Mouse (Mus musculus) heart, embryonic 10.5 days (tissue): ENCODE measurements at regions not wholly inside any gene's neighbourhood (a gene's known extent, or its start where the extent isn't known, plus 50 kb on each side); places are given as distances from the start of the nearest gene placed in this dataset.

ENCODE experiments used
- DNase-seq: peaks from one replicate; pipeline ENCODE4 v3.0.0-alpha.2; 2017; ENCODE audit warnings: low spot score
- H3K27ac ChIP-seq: fragments of 300-500 bp; sonication (generic); 2 replicates; pipeline ENCODE4 v1.5.1; 2016; ENCODE audit warnings: mild to moderate bottlenecking
- H3K27me3 ChIP-seq: fragments of 300-500 bp; sonication (generic); 2 replicates; pipeline ENCODE4 v1.6.1; 2016; ENCODE audit warnings: mild to moderate bottlenecking; ENCODE audit not compliant: poor library complexity, insufficient read depth, severe bottlenecking
- H3K36me3 ChIP-seq: fragments of 300-500 bp; sonication (generic); 2 replicates; pipeline ENCODE4 v1.6.1; 2016; ENCODE audit warnings: mild to moderate bottlenecking, moderate library complexity
- H3K4me1 ChIP-seq: fragments of 300-500 bp; sonication (generic); 2 replicates; pipeline ENCODE4 v1.6.1; 2016; ENCODE audit warnings: mild to moderate bottlenecking
- H3K4me3 ChIP-seq: fragments of 300-500 bp; sonication (generic); 2 replicates; pipeline ENCODE4 v1.5.1; 2016; ENCODE audit warnings: mild to moderate bottlenecking, moderate library complexity
- H3K9me3 ChIP-seq: fragments of 300-500 bp; sonication (generic); 2 replicates; pipeline ENCODE4 v1.6.1; 2016; ENCODE audit warnings: mild to moderate bottlenecking, moderate library complexity
- WGBS: fragments of 180-500 bp; shearing (Covaris S2); methylation state at CpG from one replicate; pipeline ENCODE4 v1.1.7; 2016; 5-methylcytosine and 5-hydroxymethylcytosine counted together

DNA sequence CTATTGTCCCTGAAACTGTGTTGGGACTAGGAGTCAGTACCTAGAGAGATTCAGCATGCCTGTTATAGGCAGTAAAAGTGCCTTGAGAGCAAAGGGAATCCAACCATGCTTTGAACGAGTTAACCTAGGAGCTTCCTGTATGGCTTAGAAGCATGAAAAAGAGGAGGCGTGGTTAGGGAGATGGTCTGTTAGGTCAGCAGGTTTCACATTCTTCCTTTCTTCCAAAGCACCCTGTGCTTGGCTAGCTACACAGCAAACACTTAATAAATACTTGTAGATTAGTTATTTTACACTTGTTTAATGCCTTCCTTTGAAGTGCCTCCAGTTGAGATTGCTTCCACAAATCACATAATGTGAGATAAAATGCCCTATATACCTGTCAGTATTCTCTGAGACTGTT lies 284.9 kb upstream of the Adgra3 start:
- no peak overlapping the region for H3K4me3 ChIP-seq
- H3K4me1 ChIP-seq, result no peaks in the 10 kb centered on the region
- WGBS, result 72% methylated on average over 2 of the region's 2 CpGs
- no peaks in the 10 kb centered on the region for H3K27me3 ChIP-seq
- H3K27ac ChIP-seq, result no peak overlapping the region
- H3K9me3 ChIP-seq, result no peaks in the 10 kb centered on the region
- no peak for DNase-seq
- H3K36me3 ChIP-seq, result no peaks in the 10 kb centered on the region

DNA sequence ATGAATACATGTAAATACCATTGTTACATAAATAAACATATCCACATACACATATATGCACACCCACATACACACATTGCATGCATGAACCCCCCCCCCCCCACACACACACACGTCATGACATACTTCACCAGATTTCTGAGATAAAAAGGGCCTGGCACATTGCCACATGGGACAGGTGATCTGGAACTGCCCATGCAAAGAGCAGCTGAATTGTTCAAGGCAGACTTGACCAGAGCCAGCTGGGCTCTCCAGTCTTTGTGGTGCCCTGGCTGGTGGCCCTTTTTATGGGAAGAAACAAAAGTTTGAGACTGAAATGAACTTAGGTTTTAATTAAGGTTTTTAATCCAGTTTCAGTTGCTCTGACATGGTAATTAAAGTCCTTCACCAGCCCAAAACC lies 250.7 kb upstream of the Adgra3 start:
- H3K27me3 ChIP-seq, result no peaks in the 10 kb centered on the region
- H3K36me3 ChIP-seq, result no peaks in the 10 kb centered on the region
- no peaks in the 10 kb centered on the region for H3K9me3 ChIP-seq
- no peak overlapping the region for H3K27ac ChIP-seq
- no peak for DNase-seq
- no peaks in the 10 kb centered on the region for H3K4me1 ChIP-seq
- 63% methylated on average over 1 of the region's 1 CpGs for WGBS
- H3K4me3 ChIP-seq, result no peak overlapping the region

DNA sequence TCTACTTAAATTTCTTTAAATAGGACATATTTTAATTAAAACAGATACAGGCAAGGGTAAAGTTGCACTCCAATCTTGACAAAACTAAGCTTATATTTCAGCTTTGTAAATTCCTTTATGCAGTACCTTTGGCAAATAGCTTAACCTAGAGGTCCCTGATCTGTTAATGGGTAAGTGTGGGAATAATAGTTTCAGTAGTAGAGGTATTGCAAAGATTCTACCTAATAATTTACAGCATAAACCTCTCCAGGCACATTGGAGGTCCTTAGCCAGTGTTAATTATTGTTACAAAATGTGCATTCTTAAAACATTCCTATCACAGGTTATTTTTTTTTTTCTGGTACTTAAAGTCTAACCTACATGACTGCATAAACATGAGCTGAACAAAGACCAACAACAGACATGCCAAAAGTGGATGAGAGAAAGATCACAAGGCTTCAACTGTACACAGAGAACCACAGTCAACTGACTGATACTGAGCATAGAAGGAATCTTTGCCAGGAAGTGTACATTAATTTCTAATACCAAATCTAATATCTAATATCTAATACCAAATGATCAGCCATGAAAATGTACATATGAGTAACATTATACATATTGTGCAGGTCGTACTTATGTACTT lies 245.2 kb upstream of the Adgra3 start:
- no peaks in the 10 kb centered on the region for H3K9me3 ChIP-seq
- no peak for DNase-seq
- no peaks in the 10 kb centered on the region for H3K27me3 ChIP-seq
- H3K36me3 ChIP-seq, result no peaks in the 10 kb centered on the region
- H3K4me1 ChIP-seq, result no peaks in the 10 kb centered on the region
- WGBS, result 55% methylated on average over 1 of the region's 1 CpGs
- no peak overlapping the region for H3K27ac ChIP-seq
- H3K4me3 ChIP-seq, result no peak overlapping the region

DNA sequence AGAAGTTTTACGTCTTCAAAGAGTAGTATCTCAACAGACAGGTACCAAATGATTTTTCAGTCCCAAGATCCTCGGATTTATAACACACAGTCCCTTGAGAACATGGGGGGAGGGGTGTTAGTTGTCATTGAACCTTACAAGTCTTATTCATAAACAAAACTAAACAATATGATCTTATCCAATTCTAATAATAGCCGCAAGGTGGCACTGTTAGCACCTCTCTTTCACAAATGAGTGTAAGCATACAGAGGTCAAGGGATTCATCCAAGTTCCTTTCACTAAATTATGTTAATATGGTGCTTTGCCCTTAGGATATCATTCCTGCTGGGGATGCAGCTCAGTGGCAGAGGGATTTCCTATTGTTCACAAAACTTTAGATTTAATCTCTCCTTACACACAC lies 235.0 kb upstream of the Adgra3 start:
- Histone ChIP-seq H3K4me3 (no peak overlapping the region), H3K4me1 (no peaks in the 10 kb centered on the region), H3K36me3 (no peaks in the 10 kb centered on the region), H3K9me3 (no peaks in the 10 kb centered on the region), H3K27me3 (no peaks in the 10 kb centered on the region), H3K27ac (no peak overlapping the region)
- WGBS, result 53% methylated on average over 3 of the region's 3 CpGs
- no peak for DNase-seq

DNA sequence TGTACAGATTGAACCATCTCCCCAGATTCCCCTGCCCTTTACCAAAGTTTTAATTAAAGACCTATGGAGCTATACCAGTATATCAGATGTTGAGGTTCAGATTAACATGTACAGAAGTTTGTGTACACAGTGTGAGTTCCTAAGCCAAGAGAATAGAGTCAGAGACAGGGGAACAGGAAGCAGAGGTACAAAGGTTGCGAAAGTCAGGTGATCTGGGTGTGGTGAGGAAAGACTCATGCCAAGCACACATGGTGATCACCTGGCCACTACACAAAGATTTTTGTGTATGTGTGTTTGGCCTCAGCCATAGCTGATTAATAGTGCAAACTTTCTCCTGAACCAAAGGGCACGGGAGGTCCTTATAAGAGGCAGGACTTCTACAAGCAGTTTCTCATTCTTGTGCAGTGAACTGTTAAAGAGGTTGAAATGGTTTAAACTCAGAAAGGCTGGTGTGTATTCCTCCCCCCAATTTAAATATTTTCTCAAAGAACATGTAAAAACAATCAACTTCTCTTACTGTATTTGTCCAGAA lies 232.1 kb upstream of the Adgra3 start:
- no peaks in the 10 kb centered on the region for H3K27me3 ChIP-seq
- no peaks in the 10 kb centered on the region for H3K36me3 ChIP-seq
- DNase-seq, result no peak
- H3K4me3 ChIP-seq, result no peak overlapping the region
- H3K4me1 ChIP-seq, result no peaks in the 10 kb centered on the region
- no peak overlapping the region for H3K27ac ChIP-seq
- no peaks in the 10 kb centered on the region for H3K9me3 ChIP-seq
- WGBS, result 82% methylated on average over 2 of the region's 2 CpGs

DNA sequence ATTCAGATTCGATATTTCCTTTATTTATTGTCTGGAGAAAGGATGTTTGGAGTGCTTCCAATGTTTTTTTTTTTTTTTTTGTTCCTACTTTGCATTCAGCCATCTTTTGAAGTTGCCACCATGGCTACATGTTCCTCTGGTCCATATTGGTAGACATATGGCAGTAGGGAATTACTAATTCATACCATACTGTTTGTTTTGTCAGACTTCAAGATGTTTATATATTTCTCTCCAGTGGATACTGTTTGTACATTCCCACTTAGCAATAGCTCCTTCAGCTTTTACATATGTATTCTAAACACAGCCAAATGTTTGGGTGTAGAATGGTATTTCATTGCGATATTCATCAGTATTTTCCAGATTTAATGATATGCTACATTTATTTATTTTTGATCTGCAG lies 201.6 kb upstream of the Adgra3 start:
- Histone ChIP-seq H3K36me3 (no peaks in the 10 kb centered on the region), H3K9me3 (no peaks in the 10 kb centered on the region), H3K27ac (no peak overlapping the region), H3K27me3 (no peaks in the 10 kb centered on the region), H3K4me3 (no peak overlapping the region), H3K4me1 (no peaks in the 10 kb centered on the region)
- WGBS, result 68% methylated on average over 2 of the region's 2 CpGs
- no peak for DNase-seq

DNA sequence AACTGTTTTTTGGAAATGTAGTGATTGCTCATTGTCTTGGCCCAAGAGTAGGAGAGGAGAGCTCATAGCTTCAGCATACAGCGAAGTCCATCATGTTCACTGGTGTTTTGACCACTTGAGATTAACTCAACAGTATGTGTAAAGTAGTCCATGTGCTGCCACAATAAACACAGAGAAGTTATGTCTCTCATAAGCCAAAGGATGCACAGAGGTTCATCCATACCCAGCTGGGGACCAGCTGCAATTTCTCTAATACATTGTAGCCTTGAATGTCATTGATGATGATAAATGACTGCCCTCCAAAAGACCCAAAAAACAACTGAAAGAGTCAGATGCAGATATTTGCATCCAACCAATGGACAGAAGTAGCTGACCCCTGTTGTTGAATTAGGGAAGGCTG lies 199.2 kb upstream of the Adgra3 start:
- H3K36me3 ChIP-seq, result no peaks in the 10 kb centered on the region
- H3K4me1 ChIP-seq, result no peaks in the 10 kb centered on the region
- WGBS, result 83% methylated on average over 1 of the region's 1 CpGs
- no peaks in the 10 kb centered on the region for H3K9me3 ChIP-seq
- no peak for DNase-seq
- no peak overlapping the region for H3K27ac ChIP-seq
- H3K4me3 ChIP-seq, result no peak overlapping the region
- H3K27me3 ChIP-seq, result no peaks in the 10 kb centered on the region

DNA sequence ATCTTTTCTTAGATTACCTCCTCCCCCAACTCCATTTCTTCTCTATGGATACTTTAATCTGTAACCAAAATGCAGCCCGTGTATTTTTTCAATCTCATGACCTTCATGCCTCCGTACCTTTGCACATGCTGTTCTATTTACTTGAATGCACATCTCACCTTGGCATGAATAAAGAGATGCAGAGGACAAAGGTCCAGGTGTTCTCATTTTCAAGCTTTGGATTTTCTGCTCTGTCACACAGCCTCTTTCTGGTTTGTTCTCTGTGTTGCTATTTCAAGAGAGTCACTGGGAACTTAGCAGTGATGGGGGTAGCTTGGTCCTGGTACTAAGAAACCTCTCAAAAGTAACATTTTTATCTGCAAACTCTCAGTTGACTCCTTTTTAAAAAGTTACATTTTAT lies 175.3 kb upstream of the Adgra3 start:
- Histone ChIP-seq H3K4me1 (no peaks in the 10 kb centered on the region), H3K27ac (no peak overlapping the region), H3K9me3 (no peaks in the 10 kb centered on the region), H3K27me3 (no peaks in the 10 kb centered on the region), H3K36me3 (no peaks in the 10 kb centered on the region), H3K4me3 (no peak overlapping the region)
- 75% methylated on average over 2 of the region's 2 CpGs for WGBS
- no peak for DNase-seq

DNA sequence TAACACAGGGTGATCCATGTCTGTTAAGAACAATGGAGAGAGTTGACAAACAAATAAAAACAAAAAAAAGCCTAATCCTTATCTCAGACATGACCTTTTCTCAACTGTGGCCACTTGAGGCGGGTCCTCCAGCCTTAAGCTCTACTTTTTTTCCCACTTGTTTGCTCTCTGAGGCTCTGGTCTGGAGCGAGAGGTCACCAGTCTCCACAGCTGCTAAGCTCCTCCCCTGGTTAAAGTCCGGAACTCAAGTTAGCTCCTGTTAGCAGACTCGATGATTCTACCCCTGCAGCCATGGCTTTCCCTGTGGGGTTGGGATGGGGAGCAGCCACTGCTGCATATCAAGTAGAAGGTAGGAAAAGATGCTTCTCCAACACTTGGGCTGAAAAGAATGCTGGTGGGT lies 158.2 kb upstream of the Adgra3 start:
- no peaks in the 10 kb centered on the region for H3K27me3 ChIP-seq
- no peaks in the 10 kb centered on the region for H3K9me3 ChIP-seq
- 28% methylated on average over 4 of the region's 4 CpGs for WGBS

DNA sequence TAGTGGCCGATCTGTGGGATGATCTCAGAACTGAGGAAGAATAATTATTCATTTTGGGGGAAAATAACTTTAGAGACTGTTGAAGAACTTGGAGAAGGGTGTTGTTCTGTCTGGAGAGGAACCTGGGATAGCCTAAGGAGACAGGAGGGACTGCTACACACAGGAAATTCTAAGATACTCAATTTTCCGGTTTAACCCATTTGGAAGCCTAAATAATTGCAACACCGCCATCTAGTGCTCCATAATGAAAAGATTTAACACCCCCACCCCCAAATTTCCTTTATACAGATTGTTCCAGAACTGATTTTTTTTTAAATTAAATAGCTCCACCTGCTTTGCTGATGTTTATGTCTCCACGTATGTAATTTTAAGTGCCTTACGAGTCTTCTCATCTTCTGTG lies 157.2 kb upstream of the Adgra3 start:
- Histone ChIP-seq H3K4me1 (no peaks in the 10 kb centered on the region), H3K27ac (no peak overlapping the region), H3K9me3 (no peaks in the 10 kb centered on the region), H3K27me3 (no peaks in the 10 kb centered on the region), H3K4me3 (no peak overlapping the region), H3K36me3 (no peaks in the 10 kb centered on the region)
- no peak for DNase-seq
- WGBS, result 44% methylated on average over 5 of the region's 5 CpGs

More for the DNA sequence above, 158.2 kb upstream of the Adgra3 start:
- H3K27ac ChIP-seq, result no peak overlapping the region
- H3K4me3 ChIP-seq, result no peak overlapping the region
- H3K36me3 ChIP-seq, result no peaks in the 10 kb centered on the region
- no peaks in the 10 kb centered on the region for H3K4me1 ChIP-seq
- DNase-seq, result no peak

DNA sequence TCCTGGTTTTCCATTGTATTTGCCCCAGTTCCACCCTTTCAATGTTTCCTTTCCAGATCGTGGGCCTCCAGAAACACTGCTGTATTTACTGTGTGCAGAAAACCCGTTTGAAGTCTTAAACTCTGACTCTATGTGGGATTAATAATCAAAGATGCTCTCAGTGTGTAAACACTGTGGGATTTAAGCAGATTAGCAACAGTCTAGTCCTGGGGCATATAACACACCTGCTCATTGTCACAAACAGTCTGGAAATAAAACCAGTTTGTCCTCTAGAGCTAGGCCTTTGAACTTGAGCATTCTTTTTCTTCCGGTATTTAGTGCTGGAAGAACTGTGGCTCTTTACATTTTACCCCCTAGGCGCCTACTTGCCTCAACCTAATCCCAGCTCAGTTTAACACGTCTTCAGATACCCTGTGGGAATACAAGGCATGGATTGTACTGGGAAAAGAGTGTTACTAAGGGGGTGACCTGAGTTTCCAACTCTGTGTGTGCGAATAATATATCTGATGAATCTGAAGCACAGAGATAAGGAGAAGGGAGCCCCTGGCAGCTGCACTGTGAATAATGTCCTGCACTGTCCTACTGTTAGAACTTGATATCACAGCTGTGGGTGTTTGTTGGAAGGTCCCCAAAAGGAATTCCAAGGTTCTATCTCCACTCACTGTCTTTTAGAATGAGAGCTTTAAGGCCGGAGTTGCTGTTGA lies 143.7 kb upstream of the Adgra3 start:
- Histone ChIP-seq H3K4me1 (no peaks in the 10 kb centered on the region), H3K4me3 (no peak overlapping the region), H3K36me3 (no peaks in the 10 kb centered on the region), H3K27me3 (no peaks in the 10 kb centered on the region), H3K27ac (no peak overlapping the region), H3K9me3 (no peaks in the 10 kb centered on the region)
- 61% methylated on average over 7 of the region's 7 CpGs for WGBS
- no peak for DNase-seq

DNA sequence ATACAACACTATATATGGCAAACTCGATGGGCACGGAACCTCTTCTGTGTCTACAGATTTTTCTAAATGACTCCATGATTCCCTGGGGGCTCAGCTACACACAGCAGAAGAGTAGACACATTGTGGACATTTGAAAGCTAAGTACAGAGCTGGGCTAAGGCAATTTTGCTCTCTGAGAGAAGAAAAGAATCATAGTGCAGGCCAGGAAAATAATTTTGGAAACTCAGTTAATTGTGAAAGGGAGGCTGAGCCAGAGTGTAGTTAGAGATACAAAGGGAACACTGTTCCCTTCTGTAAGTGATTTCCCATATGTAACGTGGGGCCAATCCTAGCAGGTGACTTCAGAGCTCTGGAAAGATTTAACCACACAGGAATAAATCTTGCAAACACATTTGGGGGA lies 137.6 kb upstream of the Adgra3 start:
- Histone ChIP-seq H3K4me3 (no peak overlapping the region), H3K27me3 (no peaks in the 10 kb centered on the region), H3K27ac (no peak overlapping the region), H3K4me1 (no peaks in the 10 kb centered on the region), H3K9me3 (no peaks in the 10 kb centered on the region), H3K36me3 (no peaks in the 10 kb centered on the region)
- WGBS, result 77% methylated on average over 3 of the region's 3 CpGs
- no peak for DNase-seq

DNA sequence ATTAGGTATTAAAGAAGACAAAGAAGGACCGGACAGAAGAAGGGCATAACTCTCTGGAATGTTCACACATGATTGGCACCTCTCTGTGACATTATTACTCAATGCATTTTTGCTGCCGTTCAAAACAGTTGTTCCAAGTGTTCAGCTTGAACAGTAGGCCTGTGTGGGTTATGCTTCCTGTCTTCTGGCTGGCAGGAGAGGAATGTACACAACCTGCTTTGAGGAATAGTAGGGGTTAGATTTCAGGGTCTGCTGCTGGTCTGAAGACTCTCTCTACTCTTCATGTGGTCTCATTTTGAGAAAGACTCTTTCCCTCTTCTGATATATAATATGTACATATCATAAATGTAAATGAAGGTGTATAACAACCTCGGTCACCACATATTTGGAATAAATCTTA lies 137.2 kb upstream of the Adgra3 start:
- no peak overlapping the region for H3K27ac ChIP-seq
- no peaks in the 10 kb centered on the region for H3K27me3 ChIP-seq

DNA sequence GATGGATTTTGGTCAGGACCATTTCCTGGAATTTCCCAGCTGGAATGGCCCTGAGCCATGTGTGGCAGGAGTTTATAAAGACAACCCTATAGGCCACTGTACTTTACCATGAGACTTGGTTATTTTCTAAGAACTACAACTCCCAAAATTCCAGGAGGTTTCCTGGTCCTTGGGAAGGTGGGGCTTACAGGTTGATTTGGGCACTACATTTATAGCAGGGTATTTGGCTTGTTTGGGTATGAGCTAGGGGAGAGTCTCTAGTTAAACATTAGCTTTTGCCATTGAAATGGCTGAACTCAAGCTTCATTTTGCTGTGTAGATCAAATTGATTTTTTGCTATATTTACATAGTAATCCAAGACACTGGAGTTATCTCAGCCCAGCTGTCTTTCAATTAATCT lies 130.6 kb upstream of the Adgra3 start:
- no peak for DNase-seq
- Histone ChIP-seq H3K4me3 (no peak overlapping the region), H3K27me3 (no peaks in the 10 kb centered on the region), H3K4me1 (no peaks in the 10 kb centered on the region), H3K27ac (no peak overlapping the region), H3K9me3 (peaks cover 7% of the 10 kb centered on the region; the same call in 1 of the 2 replicates), H3K36me3 (no peaks in the 10 kb centered on the region)

More for the DNA sequence above, 137.2 kb upstream of the Adgra3 start:
- H3K36me3 ChIP-seq, result no peaks in the 10 kb centered on the region
- no peaks in the 10 kb centered on the region for H3K9me3 ChIP-seq
- H3K4me1 ChIP-seq, result no peaks in the 10 kb centered on the region
- 74% methylated on average over 3 of the region's 3 CpGs for WGBS
- no peak for DNase-seq
- no peak overlapping the region for H3K4me3 ChIP-seq
